18 mouse cellular contexts compared by ENCODE assay signal in genomic region chr8:84889141-84889540, GRCm38 (mm10). TPM values are rescaled to one million over a fixed set of nuclear protein-coding genes. Genes with fewer than 3 reads are reported as not detected.
"Had no signal": no experiment of that assay in that cellular context is flagged by ENCODE, and none has a peak within 500 bp of the region (broad histone marks: within the 10 kb centered on the region; RNA-seq: fewer than 3 reads in every experiment).

No protein-coding gene starts in this region.

- H3K4me3 ChIP-seq: limb, embryonic 15.5 days; midbrain, embryonic 10.5 days; midbrain, embryonic 13.5 days; myocyte; neural tube, embryonic 12.5 days; stomach, embryonic 15.5 days had no signal

- H3K27me3 ChIP-seq: limb, embryonic 15.5 days; midbrain, embryonic 13.5 days; neural tube, embryonic 12.5 days; stomach, embryonic 15.5 days had no signal

- ATAC-seq: midbrain, embryonic 13.5 days; midbrain, embryonic 16.5 days had no signal

- DNase-seq: lung, adult 18-20 months; lung, embryonic 14.5 days; lung, postnatal 10 days; lung, postnatal 4 days; right cerebral cortex, postnatal 14 days; thymus, adult 2 months; thymus, postnatal 25 days; thymus, postnatal 4 days had no signal

- H3K9ac ChIP-seq: limb, embryonic 15.5 days; liver, embryonic 14.5 days; lung, embryonic 14.5 days; midbrain, embryonic 13.5 days; neural tube, embryonic 12.5 days; stomach, embryonic 15.5 days had no signal

- H3K9me3 ChIP-seq: limb, embryonic 15.5 days; midbrain, embryonic 10.5 days; midbrain, embryonic 13.5 days; neural tube, embryonic 12.5 days; stomach, embryonic 15.5 days had no signal

- H3K27ac ChIP-seq: limb, embryonic 15.5 days; liver, embryonic 14.5 days; midbrain, embryonic 10.5 days; midbrain, embryonic 13.5 days; neural tube, embryonic 12.5 days; stomach, embryonic 15.5 days; stomach, postnatal 0 days had no signal

- H3K4me2 ChIP-seq: limb, embryonic 15.5 days; lung, embryonic 14.5 days; midbrain, embryonic 13.5 days; neural tube, embryonic 12.5 days; stomach, embryonic 15.5 days had no signal

RNA-seq across cellular contexts. Expression of gene Klf1, which starts 12.6 kb away (rescaled TPM):
- total RNA-seq: neutrophil, adult 5-6 weeks had no signal
